In genomic region chrX:20658891-20659406, GRCm38 (mm10) we compare ENCODE assay signal across 8 mouse cellular contexts. TPM values are rescaled to one million over a fixed set of nuclear protein-coding genes. Genes with fewer than 3 reads are reported as not detected.
A peak's percentile ranks its signal among the peaks of the same experiment; 100 is the strongest.
DNase-seq lines count a peak whose midpoint lies in the region; ATAC-seq and TF ChIP-seq lines count a peak whose summit lies in the region.

No protein-coding gene starts in this region.

- no peaks in the 10 kb centered on the region for H3K9me3 ChIP-seq in G1E (replicated peaks)
- H3K9me3 ChIP-seq in forebrain, embryonic 11.5 days (ENCODE audit: control insufficient read depth, low read length): no peaks in the 10 kb centered on the region
- H3K9me3 ChIP-seq in intestine, embryonic 16.5 days (ENCODE audit: control insufficient read depth, low read length): no peaks in the 10 kb centered on the region
- H3K9me3 ChIP-seq in megakaryocyte, embryonic 14.5 days: peaks cover 3% of the 10 kb centered on the region; the same call in 1 of the 2 replicates

- peak overlapping the region; percentile 49 for H3K9ac ChIP-seq in forebrain, embryonic 11.5 days (ENCODE audit: low read length)
- H3K9ac ChIP-seq in intestine, embryonic 16.5 days (ENCODE audit: low read depth, low read length): peak overlapping the region; percentile 69

- H3K4me2 ChIP-seq in forebrain, embryonic 11.5 days (ENCODE audit: low read depth, low read length, severe bottlenecking): peak overlapping the region; percentile 66
- H3K4me2 ChIP-seq in intestine, embryonic 16.5 days (ENCODE audit: low read depth, low read length): peak overlapping the region; percentile 70

- H3K27ac ChIP-seq in forebrain, embryonic 11.5 days (ENCODE audit: low read depth, low read length): no peak overlapping the region
- H3K27ac ChIP-seq in intestine, embryonic 16.5 days (ENCODE audit: low read length): peak overlapping the region; percentile 65; the same call in 1 of the 2 replicates

- peaks cover 7% of the 10 kb centered on the region for H3K36me3 ChIP-seq in G1E (replicated peaks)
- no peaks in the 10 kb centered on the region for H3K36me3 ChIP-seq in forebrain, embryonic 11.5 days (ENCODE audit: control insufficient read depth, insufficient read depth, low read length)
- no peaks in the 10 kb centered on the region for H3K36me3 ChIP-seq in intestine, embryonic 16.5 days (ENCODE audit: control insufficient read depth, insufficient read depth, low read length)
- H3K36me3 ChIP-seq in megakaryocyte, embryonic 14.5 days (replicated peaks; ENCODE audit: low read length): no peaks in the 10 kb centered on the region

- peak; percentile 12 for DNase-seq in adrenal gland, postnatal 14 days
- DNase-seq in adrenal gland, postnatal 25 days: no peak
- peak; percentile 8 for DNase-seq in G1E (ENCODE audit: low spot score)
- no peak for DNase-seq in forebrain, embryonic 11.5 days (ENCODE audit: low spot score)
- peak; percentile 28 for DNase-seq in thymus, postnatal 25 days
- no peak for DNase-seq in left cerebral cortex, postnatal 36 days (ENCODE audit: low spot score in 2 of 2)

- peak overlapping the region; percentile 72 for H3K4me3 ChIP-seq in G1E (ENCODE audit: low read depth, low read length)
- H3K4me3 ChIP-seq in forebrain, embryonic 11.5 days (ENCODE audit: low read depth, low read length): peak overlapping the region; percentile 40
- peak overlapping the region; percentile 61 for H3K4me3 ChIP-seq in intestine, embryonic 16.5 days (ENCODE audit: low read length)
- H3K4me3 ChIP-seq in megakaryocyte, embryonic 14.5 days (replicated peaks): peak overlapping the region; percentile 93

- H3K4me1 ChIP-seq in G1E (ENCODE audit: insufficient read depth, low read depth, low read length): peaks cover 11% of the 10 kb centered on the region; the same call in 1 of the 2 replicates
- H3K4me1 ChIP-seq in forebrain, embryonic 11.5 days (replicated peaks; ENCODE audit: control insufficient read depth, insufficient read depth, low read length): no peaks in the 10 kb centered on the region
- H3K4me1 ChIP-seq in intestine, embryonic 16.5 days (ENCODE audit: control insufficient read depth, insufficient read depth, low read length): no peaks in the 10 kb centered on the region
- peaks cover 17% of the 10 kb centered on the region for H3K4me1 ChIP-seq in megakaryocyte, embryonic 14.5 days

- no peak for TF ChIP-seq CTCF in G1E (IDR thresholded peaks at IDR 0.05; ENCODE audit: low read depth, low read length)

- 17% methylated on average over 24 of the region's 24 CpGs for WGBS in forebrain, embryonic 11.5 days
- WGBS in intestine, embryonic 16.5 days: 14% methylated on average over 24 of the region's 24 CpGs

- ATAC-seq in G1E (ENCODE audit: extremely low read depth, insufficient number of reproducible peaks, low FRiP score, poor library complexity, severe bottlenecking): no peak
- no peak for ATAC-seq in forebrain, embryonic 11.5 days (replicated peaks; ENCODE audit: low FRiP score)
- ATAC-seq in intestine, embryonic 16.5 days: peak; percentile 14

- intact Hi-C loops in left cerebral cortex, postnatal 36 days (cut with DNase I): no loop called here

- H3K27me3 ChIP-seq in G1E (ENCODE audit: insufficient read depth, low read length): no peaks in the 10 kb centered on the region
- H3K27me3 ChIP-seq in forebrain, embryonic 11.5 days (ENCODE audit: control insufficient read depth, insufficient read depth, low read length): no peaks in the 10 kb centered on the region
- H3K27me3 ChIP-seq in intestine, embryonic 16.5 days (replicated peaks; ENCODE audit: control insufficient read depth, insufficient read depth, low read length): no peaks in the 10 kb centered on the region
- H3K27me3 ChIP-seq in megakaryocyte, embryonic 14.5 days (replicated peaks): no peaks in the 10 kb centered on the region

RNA-seq across cellular contexts. Expression of gene Uba1, which starts 0.8 kb away (rescaled TPM):
- 320 and 338 TPM in 2 replicates for total RNA-seq in adrenal gland, postnatal 14 days (2021)
- 472 and 515 TPM in 2 replicates for total RNA-seq in adrenal gland, postnatal 25 days (2021)
- total RNA-seq in G1E (2014; fragmentation: Nextera tagmentation) (310 and 322 TPM in 2 replicates), G1E (2017) (169 and 194 TPM in 2 replicates)
- 172 and 189 TPM in 2 replicates for polyA plus RNA-seq in G1E (2012)
- polyA plus RNA-seq in forebrain, embryonic 11.5 days (2014; fragmentation: Nextera tagmentation; extraction: Ambion mirVana): 294 and 300 TPM in 2 replicates
- polyA plus RNA-seq in intestine, embryonic 16.5 days (2015; fragmentation: Nextera tagmentation; extraction: Ambion mirVana): 185 and 187 TPM in 2 replicates
- polyA plus RNA-seq in megakaryocyte, embryonic 14.5 days (2012; ENCODE audit: insufficient read depth, low replicate concordance): 135 and 202 TPM in 2 replicates
- total RNA-seq in left cerebral cortex, postnatal 36 days (2021): 100 to 1,000 TPM; 334 to 347 TPM

RNA-seq across cellular contexts. Expression of gene Cdk16, which starts 28.8 kb away (rescaled TPM):
- total RNA-seq in adrenal gland, postnatal 14 days (2021): 164 and 183 TPM in 2 replicates
- 178 and 179 TPM in 2 replicates for total RNA-seq in adrenal gland, postnatal 25 days (2021)
- total RNA-seq in G1E (2014; fragmentation: Nextera tagmentation) (130 TPM in 2 replicates), G1E (2017) (34.9 and 36.4 TPM in 2 replicates)
- polyA plus RNA-seq in G1E (2012): 67.0 and 73.3 TPM in 2 replicates
- polyA plus RNA-seq in forebrain, embryonic 11.5 days (2014; fragmentation: Nextera tagmentation; extraction: Ambion mirVana): 117 and 123 TPM in 2 replicates
- polyA plus RNA-seq in intestine, embryonic 16.5 days (2015; fragmentation: Nextera tagmentation; extraction: Ambion mirVana): 83.0 and 89.0 TPM in 2 replicates
- polyA plus RNA-seq in megakaryocyte, embryonic 14.5 days (2012; ENCODE audit: insufficient read depth, low replicate concordance): 64.1 and 119 TPM in 2 replicates
- 100 to 1,000 TPM; 265 to 299 TPM for total RNA-seq in left cerebral cortex, postnatal 36 days (2021)

RNA-seq across cellular contexts. Expression of gene Ndufb11, which starts 41.5 kb away (rescaled TPM):
- total RNA-seq in adrenal gland, postnatal 14 days (2021): 465 and 484 TPM in 2 replicates
- 325 and 354 TPM in 2 replicates for total RNA-seq in adrenal gland, postnatal 25 days (2021)
- 49.2 and 50.1 TPM in 2 replicates for total RNA-seq in G1E (2014; fragmentation: Nextera tagmentation)
- total RNA-seq in G1E (2017): 68.5 and 83.9 TPM in 2 replicates
- 481 and 577 TPM in 2 replicates for polyA plus RNA-seq in G1E (2012)
- 172 and 184 TPM in 2 replicates for polyA plus RNA-seq in forebrain, embryonic 11.5 days (2014; fragmentation: Nextera tagmentation; extraction: Ambion mirVana)
- 269 and 279 TPM in 2 replicates for polyA plus RNA-seq in intestine, embryonic 16.5 days (2015; fragmentation: Nextera tagmentation; extraction: Ambion mirVana)
- 96.9 and 607 TPM in 2 replicates for polyA plus RNA-seq in megakaryocyte, embryonic 14.5 days (2012; ENCODE audit: insufficient read depth, low replicate concordance)
- 100 to 1,000 TPM; 142 to 160 TPM for total RNA-seq in left cerebral cortex, postnatal 36 days (2021)

RNA-seq across cellular contexts. Expression of gene Rbm10, which starts 41.6 kb away (rescaled TPM):
- 36.8 and 37.9 TPM in 2 replicates for total RNA-seq in adrenal gland, postnatal 14 days (2021)
- 36.6 and 44.7 TPM in 2 replicates for total RNA-seq in adrenal gland, postnatal 25 days (2021)
- total RNA-seq in G1E (2014; fragmentation: Nextera tagmentation) (46.2 and 53.3 TPM in 2 replicates), G1E (2017) (68.7 and 68.8 TPM in 2 replicates)
- polyA plus RNA-seq in G1E (2012): 81.7 and 103 TPM in 2 replicates
- 88.9 and 95.9 TPM in 2 replicates for polyA plus RNA-seq in forebrain, embryonic 11.5 days (2014; fragmentation: Nextera tagmentation; extraction: Ambion mirVana)
- polyA plus RNA-seq in intestine, embryonic 16.5 days (2015; fragmentation: Nextera tagmentation; extraction: Ambion mirVana): 55.1 and 55.3 TPM in 2 replicates
- 27.9 and 40.8 TPM in 2 replicates for polyA plus RNA-seq in megakaryocyte, embryonic 14.5 days (2012; ENCODE audit: insufficient read depth, low replicate concordance)
- total RNA-seq in left cerebral cortex, postnatal 36 days (2021): 10 to 100 TPM; 42.1 to 51.6 TPM

RNA-seq across cellular contexts. Expression of gene Usp11, which starts 44.8 kb away (rescaled TPM):
- total RNA-seq in adrenal gland, postnatal 14 days (2021): 23.2 and 24.3 TPM in 2 replicates
- total RNA-seq in adrenal gland, postnatal 25 days (2021): 23.0 and 33.3 TPM in 2 replicates
- 84.4 and 90.8 TPM in 2 replicates for total RNA-seq in G1E (2014; fragmentation: Nextera tagmentation)
- total RNA-seq in G1E (2017): 34.3 and 34.6 TPM in 2 replicates
- polyA plus RNA-seq in G1E (2012): 16.7 and 18.8 TPM in 2 replicates
- polyA plus RNA-seq in forebrain, embryonic 11.5 days (2014; fragmentation: Nextera tagmentation; extraction: Ambion mirVana): 69.5 and 74.3 TPM in 2 replicates
- 25.6 and 27.6 TPM in 2 replicates for polyA plus RNA-seq in intestine, embryonic 16.5 days (2015; fragmentation: Nextera tagmentation; extraction: Ambion mirVana)
- polyA plus RNA-seq in megakaryocyte, embryonic 14.5 days (2012; ENCODE audit: insufficient read depth, low replicate concordance): 0.54 and 2.2 TPM in 2 replicates
- 100 to 1,000 TPM; 100 to 114 TPM for total RNA-seq in left cerebral cortex, postnatal 36 days (2021)

Comparison
In these comparisons a context has a peak if more than half of its experiments do, and no peak if none do; other contexts are left out.
1. DNase-seq: peak in adrenal gland, postnatal 14 days (single experiment), G1E (single experiment) and thymus, postnatal 25 days (single experiment); none in adrenal gland, postnatal 25 days (single experiment), forebrain, embryonic 11.5 days (single experiment) and left cerebral cortex, postnatal 36 days (0 of 2).
2. H3K4me3 ChIP-seq: peak in every context shown above with its lines; median percentile 93 in megakaryocyte, embryonic 14.5 days; 72 in G1E; 61 in intestine, embryonic 16.5 days; 40 in forebrain, embryonic 11.5 days.